Mouse (Mus musculus): Measurements from ENCODE around the gene Hdx.
A peak's percentile ranks its signal among the peaks of the same experiment; 100 is the strongest.

Gene Hdx

GRCm38 (mm10) chrX:111696356-111697282 lies at the start of gene Hdx:
Hdx (minus strand) TSS chrX:111697079.
- DNase-seq = peak; percentile 35

GRCm38 (mm10) chrX:111685665-111686064 lies 11.2 kb downstream of the Hdx start:
- no peak for DNase-seq

- no peak for DNase-seq
Measured at GRCm38 (mm10) chrX:111671685-111672084, 25.2 kb downstream of the Hdx start.

GRCm38 (mm10) chrX:111660381-111660780 lies 36.5 kb downstream of the Hdx start:
- no peak for DNase-seq

- DNase-seq = no peak
Measured at GRCm38 (mm10) chrX:111658671-111659070, 38.2 kb downstream of the Hdx start.

GRCm38 (mm10) chrX:111644945-111645344 lies 51.9 kb downstream of the Hdx start:
- no peak for DNase-seq

GRCm38 (mm10) chrX:111640616-111641015 lies 56.3 kb downstream of the Hdx start:
- peak; percentile 12 for DNase-seq

GRCm38 (mm10) chrX:111597631-111598161 lies 99.2 kb downstream of the Hdx start:
- DNase-seq = no peak

- DNase-seq = no peak
Measured at GRCm38 (mm10) chrX:111587616-111588015, 109.3 kb downstream of the Hdx start.

GRCm38 (mm10) chrX:111577044-111577443 lies 119.8 kb downstream of the Hdx start:
- no peak for DNase-seq

GRCm38 (mm10) chrX:111537859-111538258 lies 159.0 kb downstream of the Hdx start, which contains the start of gene Rps6ka6:
Rps6ka6 (minus strand) TSS chrX:111537959.
- DNase-seq = no peak
